Mouse (Mus musculus) bone marrow macrophage, adult 2 months (primary cell): ENCODE data around the gene Bicral.

ENCODE experiments used
- CTCF ChIP-seq: IDR thresholded peaks from 2 replicates; pipeline ENCODE4 v1.5.1; 2012; ENCODE audit warnings: low read depth, mild to moderate bottlenecking, low read length, moderate library complexity
- POLR2A ChIP-seq: IDR thresholded peaks from 2 replicates; pipeline ENCODE4 v1.6.1; 2012; ENCODE audit warnings: mild to moderate bottlenecking, low read depth, low read length, borderline replicate concordance

- TF ChIP-seq CTCF (no peak), POLR2A (no peak)
These were observed 86.7 kb downstream of the Bicral start for GRCm38 (mm10) chr17:46771616-46772015.
